Mouse (Mus musculus) spleen, adult 2 months (tissue): Measurements from ENCODE around the gene Ppp2r1b.

Source experiments
- CTCF ChIP-seq: fragments of 200-500 bp; IDR thresholded peaks from 2 replicates; pipeline ENCODE4 v1.5.1; 2011; ENCODE audit warnings: mild to moderate bottlenecking, inconsistent platforms; ENCODE audit not compliant: insufficient read depth, insufficient read length, insufficient replicate concordance; ENCODE audit errors: extremely low read depth
- POLR2A ChIP-seq: fragments of 200-500 bp; IDR thresholded peaks from 2 replicates; pipeline ENCODE4 v1.6.1; 2011; ENCODE audit warnings: low read depth, low read length, inconsistent platforms

DNA sequence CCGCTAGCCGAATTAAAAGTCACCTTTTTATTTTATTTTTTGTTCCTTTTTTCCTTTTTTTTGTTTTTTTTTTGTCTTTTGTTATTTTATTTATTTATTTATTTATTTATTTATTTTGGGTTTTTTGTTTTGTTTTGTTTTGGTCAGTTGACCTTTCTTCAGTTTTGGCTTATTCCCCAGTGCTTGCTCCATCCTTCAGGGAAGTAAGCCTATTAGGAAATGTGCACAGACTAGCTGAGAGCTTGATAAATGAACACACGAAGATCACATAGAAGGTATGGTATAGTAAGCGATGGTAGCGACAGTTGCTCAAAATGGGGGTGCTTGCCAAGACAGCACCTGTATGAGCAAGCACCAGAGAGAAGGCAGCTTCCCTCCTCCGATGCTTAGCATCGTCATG lies 47.5 kb upstream of the Ppp2r1b start:
- no peak for TF ChIP-seq POLR2A
- TF ChIP-seq CTCF: no peak
